Mouse (Mus musculus) forebrain, embryonic 13.5 days (tissue): ENCODE results near the gene Olfr714. TPM values are rescaled to one million over a fixed set of nuclear protein-coding genes. Genes with fewer than 3 reads are reported as not detected.
"Not testable (repeated sequence)": the region's sequence is repeated elsewhere in the genome, so short reads cannot be mapped to it uniquely, and the experiment has no call there.

Source experiments
- ATAC-seq: fragments of 200-750 bp; cut with Nextera tagmentation; 2 replicates; pipeline ENCODE4 v1.8.0; 2017
- H3K27ac ChIP-seq: fragments of 300-500 bp; sonication (generic); 2 replicates; pipeline ENCODE4 v1.5.1; 2015; ENCODE audit warnings: inconsistent platforms, mild to moderate bottlenecking, moderate library complexity
- H3K27me3 ChIP-seq: fragments of 300-500 bp; sonication (generic); 2 replicates; pipeline ENCODE4 v1.6.1; 2015; ENCODE audit warnings: mild to moderate bottlenecking, inconsistent platforms
- H3K36me3 ChIP-seq: fragments of 300-500 bp; sonication (generic); 2 replicates; pipeline ENCODE4 v1.6.1; 2015; ENCODE audit warnings: mild to moderate bottlenecking, inconsistent platforms; ENCODE audit not compliant: poor library complexity, severe bottlenecking
- H3K4me1 ChIP-seq: fragments of 300-500 bp; sonication (generic); 2 replicates; pipeline ENCODE4 v1.6.1; 2015; ENCODE audit warnings: inconsistent platforms
- H3K4me2 ChIP-seq: fragments of 300-500 bp; sonication (generic); 2 replicates; pipeline ENCODE4 v1.6.1; 2015; ENCODE audit warnings: inconsistent platforms, mild to moderate bottlenecking, moderate library complexity
- H3K4me3 ChIP-seq: fragments of 300-500 bp; sonication (generic); 2 replicates; pipeline ENCODE4 v1.5.1; 2015; ENCODE audit warnings: mild to moderate bottlenecking, inconsistent platforms
- H3K9ac ChIP-seq: fragments of 300-500 bp; sonication (generic); 2 replicates; pipeline ENCODE4 v1.6.1; 2015; ENCODE audit warnings: mild to moderate bottlenecking, inconsistent platforms
- H3K9me3 ChIP-seq: fragments of 300-500 bp; sonication (generic); replicated peaks from 2 replicates; pipeline ENCODE4 v1.6.1; 2016; ENCODE audit warnings: inconsistent platforms
- WGBS: fragments of 180-500 bp; shearing (Covaris S2); methylation state at CpG from one replicate; pipeline ENCODE4 v1.1.7; 2015; 5-methylcytosine and 5-hydroxymethylcytosine counted together
- polyA plus RNA-seq: library from polyadenylated mRNA; unstranded; fragments of >200 nt; fragmentation: Nextera tagmentation; extraction: Ambion mirVana; gene quantifications from 2 replicates; pipeline ENCODE4 v1.2.1, GENCODE M21; 2015

Gene Olfr714
- not detected in 2 replicates for polyA plus RNA-seq

GRCm38 (mm10) chr7:107070681-107071080, at the start of gene Olfr714:
Olfr714 (plus strand) TSS chr7:107070981.
- Histone ChIP-seq H3K27me3 (no peaks in the 10 kb centered on the region), H3K9ac (no peak within 1 kb of the TSS), H3K27ac (no peak within 1 kb of the TSS), H3K36me3 (no peaks in the 10 kb centered on the region), H3K4me3 (no peak within 1 kb of the TSS), H3K9me3 (peaks cover 22% of the 10 kb centered on the region), H3K4me1 (no peaks in the 10 kb centered on the region), H3K4me2 (no peak within 1 kb of the TSS)
- 99% methylated on average over 2 of the region's 2 CpGs for WGBS
- no peak for ATAC-seq

- Histone ChIP-seq H3K4me2 (no peak within 1 kb of the TSS), H3K27ac (no peak within 1 kb of the TSS), H3K4me3 (no peak within 1 kb of the TSS), H3K9me3 (no peaks in the 10 kb centered on the region), H3K27me3 (no peaks in the 10 kb centered on the region), H3K9ac (no peak within 1 kb of the TSS), H3K4me1 (no peaks in the 10 kb centered on the region), H3K36me3 (no peaks in the 10 kb centered on the region)
- WGBS, result 94% methylated on average over 1 of the region's 1 CpGs
- ATAC-seq, result no peak
These were observed 39.9 kb upstream of the Olfr714 start, which contains the start of gene Olfr713 for GRCm38 (mm10) chr7:107030874-107031273. Olfr713 (plus strand) TSS chr7:107031174.

- Histone ChIP-seq H3K4me2 (no peak overlapping the region), H3K9ac (no peak overlapping the region), H3K27ac (no peak overlapping the region), H3K9me3 (no peaks in the 10 kb centered on the region; the same call in 1 of the 2 replicates), H3K27me3 (no peaks in the 10 kb centered on the region), H3K36me3 (no peaks in the 10 kb centered on the region), H3K4me1 (no peaks in the 10 kb centered on the region), H3K4me3 (no peak overlapping the region)
- no peak for ATAC-seq
- 76% methylated on average over 2 of the region's 2 CpGs for whole genome bisulfite sequencing
These were observed 30.7 kb upstream of the Olfr714 start for GRCm38 (mm10) chr7:107039934-107040563.

GRCm38 (mm10) chr7:107043136-107043535, 27.6 kb upstream of the Olfr714 start:
- Histone ChIP-seq H3K27ac (no peak overlapping the region), H3K4me2 (no peak overlapping the region), H3K4me3 (no peak overlapping the region), H3K4me1 (no peaks in the 10 kb centered on the region), H3K9ac (no peak overlapping the region), H3K9me3 (no peaks in the 10 kb centered on the region), H3K27me3 (no peaks in the 10 kb centered on the region), H3K36me3 (no peaks in the 10 kb centered on the region)
- no peak for ATAC-seq
- 90% methylated on average over 3 of the region's 3 CpGs for WGBS

GRCm38 (mm10) chr7:107044407-107044806, 26.4 kb upstream of the Olfr714 start:
- no peaks in the 10 kb centered on the region for H3K36me3 ChIP-seq
- no peak for ATAC-seq
- no peaks in the 10 kb centered on the region for H3K27me3 ChIP-seq
- no peak overlapping the region for H3K4me3 ChIP-seq
- no peaks in the 10 kb centered on the region for H3K9me3 ChIP-seq
- 89% methylated on average over 1 of the region's 1 CpGs for whole genome bisulfite sequencing
- no peak overlapping the region for H3K4me2 ChIP-seq
- no peak overlapping the region for H3K9ac ChIP-seq
- no peak overlapping the region for H3K27ac ChIP-seq
- H3K4me1 ChIP-seq, result no peaks in the 10 kb centered on the region

GRCm38 (mm10) chr7:107045833-107046232, 24.9 kb upstream of the Olfr714 start:
- Histone ChIP-seq H3K27me3 (no peaks in the 10 kb centered on the region), H3K9ac (no peak overlapping the region), H3K4me3 (no peak overlapping the region), H3K9me3 (no peaks in the 10 kb centered on the region), H3K4me1 (no peaks in the 10 kb centered on the region), H3K36me3 (no peaks in the 10 kb centered on the region), H3K27ac (no peak overlapping the region), H3K4me2 (no peak overlapping the region)
- ATAC-seq, result 0 out of 2 replicates have a peak, but pooled peaks have one; percentile 53
- 6% methylated on average over 5 of the region's 5 CpGs for WGBS

GRCm38 (mm10) chr7:107047578-107047977, 23.2 kb upstream of the Olfr714 start:
- no peaks in the 10 kb centered on the region for H3K9me3 ChIP-seq
- ATAC-seq, result no peak
- H3K4me1 ChIP-seq, result no peaks in the 10 kb centered on the region
- no peak overlapping the region for H3K4me2 ChIP-seq
- no peak overlapping the region for H3K27ac ChIP-seq
- H3K36me3 ChIP-seq, result no peaks in the 10 kb centered on the region
- no peaks in the 10 kb centered on the region for H3K27me3 ChIP-seq
- H3K4me3 ChIP-seq, result no peak overlapping the region
- WGBS, result 38% methylated on average over 3 of the region's 3 CpGs
- no peak overlapping the region for H3K9ac ChIP-seq

GRCm38 (mm10) chr7:107092920-107093319, 22.1 kb downstream of the Olfr714 start, which contains the start of gene Olfr17:
Olfr17 (plus strand) TSS chr7:107093220.
- Histone ChIP-seq H3K9ac (no peak within 1 kb of the TSS), H3K27me3 (no peaks in the 10 kb centered on the region), H3K36me3 (no peaks in the 10 kb centered on the region), H3K27ac (no peak within 1 kb of the TSS), H3K4me3 (no peak within 1 kb of the TSS), H3K9me3 (no peaks in the 10 kb centered on the region), H3K4me2 (no peak within 1 kb of the TSS), H3K4me1 (no peaks in the 10 kb centered on the region)
- WGBS, result 59% methylated on average over 1 of the region's 1 CpGs
- no peak for ATAC-seq

GRCm38 (mm10) chr7:107110269-107110668, 39.5 kb downstream of the Olfr714 start, which contains the start of gene Olfr715b:
Olfr715b (minus strand) TSS chr7:107110369.
- not testable (repeated sequence) for H3K27ac ChIP-seq, H3K4me1 ChIP-seq, H3K9ac ChIP-seq, H3K36me3 ChIP-seq, H3K9me3 ChIP-seq, ATAC-seq, H3K4me2 ChIP-seq, H3K4me3 ChIP-seq, H3K27me3 ChIP-seq
- WGBS, result 85% methylated on average over 2 of the region's 2 CpGs

Other genes starting within 250 kb of the Olfr714 start
- not detected in 2 replicates for gene Olfr702, start 237.1 kb upstream of the Olfr714 start, polyA plus RNA-seq
- gene Olfr703, start 227.6 kb upstream of the Olfr714 start, polyA plus RNA-seq, result not detected in 2 replicates
- not detected in 2 replicates for gene Olfr704, start 207.8 kb upstream of the Olfr714 start, polyA plus RNA-seq
- not detected in 2 replicates for gene Olfr705, start 194.1 kb upstream of the Olfr714 start, polyA plus RNA-seq
- not detected in 2 replicates for gene Olfr706, start 182.8 kb upstream of the Olfr714 start, polyA plus RNA-seq
- gene Olfr707, start 169.7 kb upstream of the Olfr714 start, polyA plus RNA-seq, result not detected in 2 replicates
- not detected in 2 replicates for gene Olfr1532-ps1, start 163.0 kb upstream of the Olfr714 start, polyA plus RNA-seq
- not detected in 2 replicates for gene Olfr709-ps1, start 138.8 kb upstream of the Olfr714 start, polyA plus RNA-seq
- gene Olfr710, start 122.7 kb upstream of the Olfr714 start, polyA plus RNA-seq, result not detected in 2 replicates
- not detected in 2 replicates for gene Olfr6, start 107.0 kb upstream of the Olfr714 start, polyA plus RNA-seq
- gene Olfr711, start 95.5 kb upstream of the Olfr714 start, polyA plus RNA-seq, result not detected in 2 replicates
- gene Olfr2, start 64.9 kb upstream of the Olfr714 start, polyA plus RNA-seq, result not detected in 2 replicates
- not detected in 2 replicates for gene Olfr713, start 39.8 kb upstream of the Olfr714 start, polyA plus RNA-seq
- gene Olfr17, start 22.2 kb downstream of the Olfr714 start, polyA plus RNA-seq, result not detected in 2 replicates
- not detected in 2 replicates for gene Olfr715b, start 39.4 kb downstream of the Olfr714 start, polyA plus RNA-seq
- not detected in 2 replicates for gene Olfr715, start 60.1 kb downstream of the Olfr714 start, polyA plus RNA-seq
- gene Olfr716, start 67.3 kb downstream of the Olfr714 start, polyA plus RNA-seq, result not detected in 2 replicates
- not detected in 2 replicates for gene Nlrp14, start 96.0 kb downstream of the Olfr714 start, polyA plus RNA-seq
- not detected in 2 replicates for gene Rbmxl2, start 138.5 kb downstream of the Olfr714 start, polyA plus RNA-seq